Mouse (Mus musculus) MEL (cell line): ENCODE measurements around the gene Dok4.

ENCODE experiments used
- BHLHE40 ChIP-seq: IDR thresholded peaks from 2 replicates; pipeline ENCODE4 v1.6.1; 2012; ENCODE audit warnings: low read depth, mild to moderate bottlenecking, inconsistent platforms, low read length, improper control_type of control experiment, borderline replicate concordance
- CHD1 ChIP-seq: IDR thresholded peaks from 2 replicates; pipeline ENCODE4 v1.6.1; 2012; ENCODE audit warnings: low read depth, mild to moderate bottlenecking, inconsistent platforms, low read length, improper control_type of control experiment
- CTCF ChIP-seq, 3 experiments: IDR thresholded peaks in 2 of 3; conservative IDR thresholded peaks in 1 of 3; 2 replicates each; pipeline ENCODE4 v1.5.1; 2011 to 2012; ENCODE audit warnings: low read length in 3 of 3, low read depth in 2 of 3, mild to moderate bottlenecking in 2 of 3, improper control_type of control experiment in 1 of 3, inconsistent platforms in 1 of 3, mixed read lengths in 1 of 3, moderate library complexity in 1 of 3; ENCODE audit not compliant: control insufficient read depth in 1 of 3, insufficient read depth in 1 of 3, poor library complexity in 1 of 3, severe bottlenecking in 1 of 3
- E2F4 ChIP-seq: IDR thresholded peaks from 2 replicates; pipeline ENCODE4 v1.6.1; 2011; ENCODE audit warnings: low read depth, low read length, improper control_type of control experiment, borderline replicate concordance
- EP300 ChIP-seq, 2 experiments: IDR thresholded peaks; 2 replicates each; pipeline ENCODE4 v1.6.1; 2011; ENCODE audit warnings: improper control_type of control experiment in 2 of 2, low read length in 2 of 2, low read depth in 1 of 2, mild to moderate bottlenecking in 1 of 2
- GATA1 ChIP-seq: IDR thresholded peaks from 2 replicates; pipeline ENCODE4 v1.6.1; 2011; ENCODE audit warnings: low read depth, low read length, improper control_type of control experiment
- HCFC1 ChIP-seq: IDR thresholded peaks from 2 replicates; pipeline ENCODE4 v1.6.1; 2012; ENCODE audit warnings: low read depth, mild to moderate bottlenecking, inconsistent platforms, low read length, improper control_type of control experiment, moderate library complexity
- MYC ChIP-seq: IDR thresholded peaks from 2 replicates; pipeline ENCODE4 v1.6.1; 2011; ENCODE audit warnings: low read depth, mild to moderate bottlenecking, low read length, improper control_type of control experiment, moderate library complexity
- NRF1 ChIP-seq: IDR thresholded peaks from 2 replicates; pipeline ENCODE4 v1.6.1; 2014; ENCODE audit warnings: low read depth, mild to moderate bottlenecking, inconsistent platforms, low read length, improper control_type of control experiment, moderate library complexity; ENCODE audit not compliant: poor library complexity, insufficient read depth, severe bottlenecking
- POLR2A ChIP-seq, 2 experiments: IDR thresholded peaks; 2 replicates each; pipeline ENCODE4 v1.6.1; 2011 to 2012; ENCODE audit warnings: low read length in 2 of 2, mild to moderate bottlenecking in 2 of 2, control low read depth in 1 of 2, improper control_type of control experiment in 1 of 2, low read depth in 1 of 2, moderate library complexity in 1 of 2; ENCODE audit not compliant: control insufficient read depth in 1 of 2, insufficient read depth in 1 of 2, poor library complexity in 1 of 2
- RCOR1 ChIP-seq: IDR thresholded peaks from 2 replicates; pipeline ENCODE4 v1.6.1; 2012; ENCODE audit warnings: low read depth, mild to moderate bottlenecking, inconsistent platforms, low read length, improper control_type of control experiment
- TBP ChIP-seq: IDR thresholded peaks from 2 replicates; pipeline ENCODE4 v1.8.0; 2011; ENCODE audit warnings: low read depth, low read length, improper control_type of control experiment
- TCF12 ChIP-seq: IDR thresholded peaks from 2 replicates; pipeline ENCODE4 v1.6.1; 2014; ENCODE audit warnings: low read depth, mild to moderate bottlenecking, inconsistent platforms, low read length, improper control_type of control experiment, moderate library complexity

- TF ChIP-seq GATA1 (no peak), CHD1 (no peak), POLR2A (IDR thresholded peaks at IDR 0.05; ENCODE audit: control insufficient read depth in 1 of 2, insufficient read depth in 1 of 2, low read depth in 1 of 2, low read length in 2 of 2, poor library complexity in 1 of 2) (no peak), EP300 (IDR thresholded peaks at IDR 0.05; ENCODE audit: low read depth in 1 of 2, low read length in 2 of 2) (no peak), RCOR1 (no peak), NRF1 (no peak), HCFC1 (no peak), TCF12 (no peak), CTCF (IDR thresholded peaks at IDR 0.05 in 2 of 3, conservative IDR thresholded peaks at IDR 0.05 in 1 of 3; ENCODE audit: control insufficient read depth in 1 of 3, insufficient read depth in 1 of 3, low read depth in 2 of 3, low read length in 3 of 3, poor library complexity in 1 of 3, severe bottlenecking in 1 of 3) (no peak), MYC (no peak), BHLHE40 (no peak), E2F4 (no peak), TBP (no peak)
Observed at GRCm38 (mm10) chr8:94880742-94881141, 4.6 kb upstream of the Dok4 start.
